Mouse (Mus musculus): ENCODE results near the gene Slc44a1.

DNA sequence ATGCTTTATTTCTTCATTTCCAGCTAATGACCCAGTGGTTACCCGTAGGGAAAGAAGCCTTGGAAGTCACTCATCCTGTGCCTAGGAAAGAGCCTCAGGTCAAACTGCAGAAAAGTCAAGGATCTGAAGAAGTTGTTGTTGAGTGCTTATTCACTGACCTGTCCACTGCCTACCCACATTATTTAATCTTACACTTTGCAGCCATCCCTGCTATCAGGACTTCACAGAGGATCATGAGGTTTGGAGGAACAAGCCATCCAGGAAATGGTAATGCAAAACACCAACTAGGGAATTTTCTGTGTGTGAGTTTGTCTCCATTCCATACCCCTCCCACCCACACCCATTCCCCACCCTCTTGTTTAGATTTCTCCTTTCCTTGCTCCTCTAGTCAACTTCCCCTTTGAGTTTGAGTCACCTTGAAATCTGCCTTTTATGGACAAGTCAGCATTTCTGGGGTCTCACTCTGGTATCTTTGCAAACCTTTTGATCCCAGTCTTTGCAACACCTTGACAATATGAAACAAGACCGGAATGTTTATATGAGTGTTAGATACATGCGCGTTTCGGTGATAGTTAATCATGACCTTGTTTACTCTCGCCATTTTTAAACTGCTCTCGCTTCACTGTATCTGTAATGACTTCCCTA lies 1.3 kb upstream of the Slc44a1 start:
- TF ChIP-seq CTCF (IDR thresholded peaks at IDR 0.05; ENCODE audit: insufficient read depth, low read depth, low read length) (no peak), POLR2A (IDR thresholded peaks at IDR 0.05; ENCODE audit: insufficient read depth, low read depth, low read length) (no peak)
